Mouse (Mus musculus): ENCODE measurements at regions not wholly inside any gene's neighbourhood (a gene's known extent, or its start where the extent isn't known, plus 50 kb on each side); places are given as distances from the start of the nearest gene placed in this dataset.

DNA sequence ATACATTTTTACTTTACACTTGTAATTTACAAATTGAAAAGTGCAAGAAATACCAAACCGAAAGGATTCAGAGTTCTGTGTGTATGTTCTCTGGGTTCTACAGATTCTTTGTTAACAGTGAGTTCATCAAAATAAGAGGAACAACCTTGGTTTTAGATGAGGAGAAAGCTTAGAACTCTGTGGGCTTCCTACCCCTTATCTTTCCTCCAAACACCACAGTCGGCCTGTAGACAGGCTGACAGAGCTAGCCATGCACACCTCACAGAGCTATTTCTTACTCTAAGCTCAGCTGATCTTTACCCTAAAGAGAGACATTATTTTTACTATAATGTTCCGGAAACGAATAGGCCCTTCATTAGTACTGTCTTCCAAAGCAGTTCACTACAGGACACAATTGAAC, 67.7 kb upstream of the Zdhhc17 start:
- no peak for DNase-seq (ENCODE audit: low spot score in 2 of 2)

DNA sequence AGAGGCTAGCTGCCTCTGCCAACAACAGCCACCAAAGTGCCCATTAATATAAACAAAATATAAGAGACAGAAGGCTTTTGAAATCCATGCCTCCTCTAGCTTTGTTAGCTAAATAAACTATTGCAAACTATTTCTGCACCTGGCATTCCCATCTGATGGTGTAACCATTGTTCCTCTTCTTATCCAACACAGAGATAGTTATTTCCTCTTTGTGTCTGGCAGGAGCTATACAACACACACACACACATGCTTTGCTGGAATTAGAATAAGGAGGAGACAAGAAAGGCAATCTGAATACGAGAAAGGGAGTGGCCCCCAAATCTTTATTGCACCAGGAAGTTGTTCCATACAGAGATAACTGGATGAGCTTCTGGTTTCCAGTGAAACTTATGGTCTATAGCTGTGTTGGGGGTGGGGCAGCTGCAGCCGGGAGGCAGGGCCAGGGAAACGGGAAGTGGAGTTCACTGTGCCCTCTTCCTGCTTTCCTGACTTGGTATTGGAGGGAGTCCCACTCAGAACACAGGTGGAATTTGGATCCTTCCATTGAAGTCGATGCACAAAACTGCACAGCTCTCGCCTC, 64.0 kb upstream of the Zdhhc17 start:
- DNase-seq (ENCODE audit: low spot score in 2 of 2), result no peak

DNA sequence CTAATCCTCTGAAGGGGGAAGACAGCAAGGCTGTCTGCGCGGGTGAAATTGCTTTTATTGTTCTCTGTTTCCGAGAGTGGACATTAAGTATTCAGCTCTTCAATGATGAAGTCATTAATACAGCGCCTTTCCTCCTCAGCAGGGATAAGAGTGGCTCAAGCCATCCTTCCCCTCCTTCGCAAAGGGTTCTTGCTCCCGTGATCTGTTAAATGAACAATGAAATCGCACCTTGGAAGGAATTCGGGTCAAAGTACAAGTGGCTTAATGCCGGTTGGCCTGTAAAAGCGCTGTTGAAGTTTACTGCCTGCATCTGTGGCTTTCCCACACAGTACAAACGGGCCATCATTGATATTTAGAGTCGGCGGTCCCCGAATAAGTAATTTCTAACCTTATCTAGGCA, 63.3 kb upstream of the Zdhhc17 start:
- DNase-seq (ENCODE audit: low spot score in 2 of 2), result no peak

- DNase-seq (ENCODE audit: low spot score in 2 of 2), result no peak
Measured at GRCm38 (mm10) chr10:111072554-111072909, 62.6 kb upstream of the Zdhhc17 start.

DNA sequence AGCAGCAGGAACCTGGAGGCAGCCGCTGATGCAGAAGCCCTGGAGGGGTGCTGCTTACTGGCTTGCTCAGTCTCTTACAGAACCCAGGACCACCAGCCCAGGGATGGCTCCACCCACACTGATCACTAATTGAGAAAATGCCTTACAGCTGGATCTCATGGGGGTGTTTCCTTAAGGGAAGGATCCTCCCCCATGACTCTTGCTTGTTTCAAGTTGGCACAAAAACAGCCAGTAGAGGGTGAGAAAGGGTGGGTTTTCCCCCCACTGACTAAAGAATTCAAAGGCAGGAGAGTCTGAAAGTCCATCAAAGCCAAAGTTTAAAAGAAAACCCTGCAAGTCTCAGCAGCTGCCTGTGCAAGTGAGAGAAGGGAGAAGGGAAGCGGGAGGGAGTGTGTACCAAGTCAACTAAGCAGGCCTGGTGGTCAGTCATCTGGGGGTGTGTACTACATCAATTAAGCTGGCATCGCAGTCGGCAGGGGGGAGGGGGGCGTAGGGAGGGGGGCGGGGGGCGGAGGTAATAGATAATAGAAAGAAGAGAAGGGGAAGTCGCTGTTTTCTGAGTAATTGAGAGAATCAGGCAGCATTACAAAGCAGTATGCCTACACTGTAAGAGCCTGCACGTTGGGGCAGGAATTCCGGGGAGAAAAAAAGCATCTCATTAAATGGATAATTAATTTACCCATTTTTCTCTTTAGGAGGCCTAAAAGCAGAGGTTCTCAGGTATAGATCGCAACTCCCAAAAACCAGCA, 62.0 kb upstream of the Zdhhc17 start:
- DNase-seq (ENCODE audit: low spot score in 2 of 2), result no peak

DNA sequence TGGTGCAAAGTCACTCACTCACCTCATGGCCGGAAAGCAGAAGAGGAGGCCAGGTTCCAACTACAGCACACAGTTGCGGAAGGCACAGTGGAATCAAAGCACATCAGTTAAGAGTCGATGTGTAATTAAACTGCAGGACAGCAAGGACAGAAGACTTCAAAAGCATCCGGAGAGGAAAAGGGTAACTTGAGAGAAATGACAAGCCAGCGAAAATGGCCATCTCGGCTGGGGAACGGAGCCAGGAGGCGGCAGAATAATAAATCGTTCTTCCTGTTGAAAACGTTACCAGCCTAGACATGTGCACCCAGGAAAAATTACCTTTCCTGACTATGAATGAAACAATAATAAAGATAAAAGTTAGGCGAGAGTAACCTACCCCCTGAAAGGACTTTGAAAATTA, 56.2 kb upstream of the Zdhhc17 start:
- DNase-seq (ENCODE audit: low spot score in 2 of 2), result no peak

GRCm38 (mm10) chr10:111060626-111061025, 50.7 kb upstream of the Zdhhc17 start:
- DNase-seq (ENCODE audit: low spot score in 2 of 2), result no peak
